In genomic region chr3:76468147-76468546, GRCm38 (mm10) we compare ENCODE assay signal across 27 mouse cellular contexts.
DNase-seq lines count a peak whose midpoint lies in the region; ATAC-seq and TF ChIP-seq lines count a peak whose summit lies in the region.
"Had no signal": no experiment of that assay in that cellular context is flagged by ENCODE, and none has a peak within 500 bp of the region (broad histone marks: within the 10 kb centered on the region; RNA-seq: fewer than 3 reads in every experiment).

No protein-coding gene starts in this region.

- peak; percentile 51 for ATAC-seq in hindbrain, embryonic 11.5 days (ENCODE audit: low FRiP score)
- peak; percentile 70 for ATAC-seq in forebrain, embryonic 14.5 days
- ATAC-seq: activated CD4-positive, CD25-positive, alpha-beta regulatory T cell, adult 4 months; CD4-positive, CD25-positive, alpha-beta regulatory T cell, adult 4 months; hindbrain, embryonic 16.5 days; intestine, embryonic 15.5 days had no signal

- H3K9ac ChIP-seq in hindbrain, embryonic 11.5 days (ENCODE audit: low read depth, low read length) = no peak overlapping the region
- H3K9ac ChIP-seq in forebrain, embryonic 14.5 days (ENCODE audit: low read length) = no peak overlapping the region
- H3K9ac ChIP-seq: embryonic facial prominence, embryonic 12.5 days; embryonic facial prominence, embryonic 15.5 days; heart, embryonic 13.5 days; hindbrain, embryonic 13.5 days; intestine, embryonic 15.5 days had no signal

- H3K4me1 ChIP-seq in hindbrain, embryonic 11.5 days (replicated peaks; ENCODE audit: control insufficient read depth, insufficient read depth, low read length) = no peaks in the 10 kb centered on the region
- no peaks in the 10 kb centered on the region for H3K4me1 ChIP-seq in hindbrain, embryonic 10.5 days (replicated peaks)
- no peaks in the 10 kb centered on the region for H3K4me1 ChIP-seq in forebrain, embryonic 14.5 days (ENCODE audit: control insufficient read depth, insufficient read depth, low read length)
- H3K4me1 ChIP-seq: embryonic facial prominence, embryonic 12.5 days; embryonic facial prominence, embryonic 15.5 days; heart, embryonic 10.5 days; heart, embryonic 13.5 days; hindbrain, embryonic 13.5 days; intestine, embryonic 15.5 days had no signal

- H3K27ac ChIP-seq in hindbrain, embryonic 11.5 days (ENCODE audit: low read depth, low read length) = no peak overlapping the region
- no peak overlapping the region for H3K27ac ChIP-seq in hindbrain, embryonic 10.5 days
- H3K27ac ChIP-seq in forebrain, embryonic 14.5 days (ENCODE audit: low read depth, low read length) = no peak overlapping the region
- H3K27ac ChIP-seq: embryonic facial prominence, embryonic 12.5 days; embryonic facial prominence, embryonic 15.5 days; heart, adult 2 months; heart, embryonic 10.5 days; heart, embryonic 13.5 days; hindbrain, embryonic 13.5 days; intestine, embryonic 15.5 days had no signal

- WGBS in hindbrain, embryonic 11.5 days = 79% methylated on average over 1 of the region's 1 CpGs
- 73% methylated on average over 1 of the region's 1 CpGs for WGBS in hindbrain, embryonic 10.5 days
- 13% methylated on average over 1 of the region's 1 CpGs for WGBS in forebrain, embryonic 14.5 days

- H3K4me2 ChIP-seq in hindbrain, embryonic 11.5 days (replicated peaks; ENCODE audit: low read depth, low read length) = no peak overlapping the region
- no peak overlapping the region for H3K4me2 ChIP-seq in forebrain, embryonic 14.5 days (ENCODE audit: low read length)
- H3K4me2 ChIP-seq: embryonic facial prominence, embryonic 12.5 days; embryonic facial prominence, embryonic 15.5 days; heart, embryonic 13.5 days; hindbrain, embryonic 13.5 days; intestine, embryonic 15.5 days had no signal

- no peak for TF ChIP-seq POLR2A in brain, embryonic 14.5 days (IDR thresholded peaks at IDR 0.05; ENCODE audit: borderline replicate concordance, extremely low read depth, insufficient read depth, insufficient read length, poor library complexity, severe bottlenecking)

- no peaks in the 10 kb centered on the region for H3K36me3 ChIP-seq in hindbrain, embryonic 11.5 days (ENCODE audit: control insufficient read depth, insufficient read depth, low read length)
- no peaks in the 10 kb centered on the region for H3K36me3 ChIP-seq in hindbrain, embryonic 10.5 days
- no peaks in the 10 kb centered on the region for H3K36me3 ChIP-seq in forebrain, embryonic 14.5 days (ENCODE audit: control insufficient read depth, insufficient read depth, low read length)
- H3K36me3 ChIP-seq: embryonic facial prominence, embryonic 12.5 days; embryonic facial prominence, embryonic 15.5 days; heart, embryonic 10.5 days; heart, embryonic 13.5 days; hindbrain, embryonic 13.5 days; intestine, embryonic 15.5 days had no signal

- no peak for DNase-seq in hindbrain, embryonic 11.5 days (ENCODE audit: low spot score)
- no peak for DNase-seq in hindbrain, embryonic 10.5 days (ENCODE audit: low spot score)
- peak; percentile 67 for DNase-seq in brain, embryonic 14.5 days (ENCODE audit: low read depth)
- DNase-seq in forebrain, embryonic 14.5 days (ENCODE audit: low spot score) = peak; percentile 65
- no peak for DNase-seq in lung, postnatal 14 days
- no peak for DNase-seq in adrenal gland, adult 8-10 months
- DNase-seq: adrenal gland, postnatal 10 days; adrenal gland, postnatal 36 days; cerebellum, adult 11 months; cerebellum, adult 2 months; cerebellum, adult 9-11 months; cerebellum, postnatal 25 days; gastrocnemius, postnatal 10 days; gastrocnemius, postnatal 36 days; heart, adult 2 months; heart, postnatal 14 days; heart, postnatal 4 days; kidney, adult 18-20 months had no signal

- H3K4me3 ChIP-seq in hindbrain, embryonic 11.5 days (ENCODE audit: low read depth, low read length) = no peak overlapping the region
- H3K4me3 ChIP-seq in hindbrain, embryonic 10.5 days = no peak overlapping the region
- H3K4me3 ChIP-seq in forebrain, embryonic 14.5 days (ENCODE audit: low read depth, low read length) = no peak overlapping the region
- H3K4me3 ChIP-seq: embryonic facial prominence, embryonic 12.5 days; embryonic facial prominence, embryonic 15.5 days; heart, adult 2 months; heart, embryonic 10.5 days; heart, embryonic 13.5 days; hindbrain, embryonic 13.5 days; intestine, embryonic 15.5 days had no signal

- H3K9me3 ChIP-seq in hindbrain, embryonic 11.5 days (ENCODE audit: control insufficient read depth, low read length) = no peaks in the 10 kb centered on the region
- H3K9me3 ChIP-seq in hindbrain, embryonic 10.5 days = no peaks in the 10 kb centered on the region
- H3K9me3 ChIP-seq in forebrain, embryonic 14.5 days (replicated peaks; ENCODE audit: control insufficient read depth, low read length) = no peaks in the 10 kb centered on the region
- H3K9me3 ChIP-seq: embryonic facial prominence, embryonic 12.5 days; embryonic facial prominence, embryonic 15.5 days; heart, embryonic 10.5 days; heart, embryonic 13.5 days; hindbrain, embryonic 13.5 days; intestine, embryonic 15.5 days had no signal

- H3K27me3 ChIP-seq in hindbrain, embryonic 11.5 days (ENCODE audit: control insufficient read depth, insufficient read depth, low read length) = no peaks in the 10 kb centered on the region
- no peaks in the 10 kb centered on the region for H3K27me3 ChIP-seq in hindbrain, embryonic 10.5 days (ENCODE audit: insufficient read depth, poor library complexity, severe bottlenecking)
- H3K27me3 ChIP-seq in forebrain, embryonic 14.5 days (replicated peaks; ENCODE audit: control insufficient read depth, insufficient read depth, low read length) = no peaks in the 10 kb centered on the region
- H3K27me3 ChIP-seq: embryonic facial prominence, embryonic 12.5 days; embryonic facial prominence, embryonic 15.5 days; heart, embryonic 13.5 days; hindbrain, embryonic 13.5 days; intestine, embryonic 15.5 days had no signal

- no peak for TF ChIP-seq CTCF in brain, embryonic 14.5 days (IDR thresholded peaks at IDR 0.05; ENCODE audit: borderline replicate concordance, extremely low read depth, insufficient read depth, insufficient read length)

Comparison
In these comparisons a context has a peak if more than half of its experiments do, and no peak if none do; other contexts are left out.
1. DNase-seq: peak in brain, embryonic 14.5 days (single experiment) and forebrain, embryonic 14.5 days (single experiment); none in hindbrain, embryonic 11.5 days (single experiment), hindbrain, embryonic 10.5 days (single experiment), lung, postnatal 14 days (single experiment) and adrenal gland, adult 8-10 months (single experiment).